Mouse (Mus musculus): ENCODE data around the gene Igf2r. TPM values are rescaled to one million over a fixed set of nuclear protein-coding genes. Genes with fewer than 3 reads are reported as not detected.
"Not testable (repeated sequence)": the region's sequence is repeated elsewhere in the genome, so short reads cannot be mapped to it uniquely, and the experiment has no call there.

Igf2r gene
- polyA plus RNA-seq, 1 experiment from 2014 or later: 18.7 TPM

GRCm38 (mm10) chr17:12677139-12677538, 92.3 kb downstream of the Igf2r start:
- no peaks in the 10 kb centered on the region for H3K4me1 ChIP-seq (replicated peaks; ENCODE audit: control insufficient read depth, insufficient read depth, low read length)
- H3K4me2 ChIP-seq (replicated peaks; ENCODE audit: low read depth, low read length): no peak overlapping the region
- no peak overlapping the region for H3K4me3 ChIP-seq (ENCODE audit: low read depth, low read length)
- no peaks in the 10 kb centered on the region for H3K36me3 ChIP-seq (ENCODE audit: control insufficient read depth, insufficient read depth, low read length)
- no peak for ATAC-seq (ENCODE audit: low FRiP score)
- no peaks in the 10 kb centered on the region for H3K9me3 ChIP-seq (ENCODE audit: control insufficient read depth, low read length)
- H3K27ac ChIP-seq (ENCODE audit: low read depth, low read length): no peak overlapping the region
- DNase-seq (ENCODE audit: low spot score): no peak
- H3K9ac ChIP-seq (ENCODE audit: low read depth, low read length): no peak overlapping the region
- no peaks in the 10 kb centered on the region for H3K27me3 ChIP-seq (ENCODE audit: control insufficient read depth, insufficient read depth, low read length)

- no peak for DNase-seq (ENCODE audit: low spot score)
- Histone ChIP-seq H3K27me3 (ENCODE audit: control insufficient read depth, insufficient read depth, low read length) (no peaks in the 10 kb centered on the region), H3K4me2 (replicated peaks; ENCODE audit: low read depth, low read length) (no peak within 1 kb of the TSS), H3K9me3 (ENCODE audit: control insufficient read depth, low read length) (no peaks in the 10 kb centered on the region), H3K27ac (ENCODE audit: low read depth, low read length) (no peak within 1 kb of the TSS), H3K9ac (ENCODE audit: low read depth, low read length) (no peak within 1 kb of the TSS), H3K36me3 (ENCODE audit: control insufficient read depth, insufficient read depth, low read length) (no peaks in the 10 kb centered on the region), H3K4me1 (replicated peaks; ENCODE audit: control insufficient read depth, insufficient read depth, low read length) (no peaks in the 10 kb centered on the region), H3K4me3 (ENCODE audit: low read depth, low read length) (no peak within 1 kb of the TSS)
- no peak for ATAC-seq (ENCODE audit: low FRiP score)
- 88% methylated on average over 7 of the region's 7 CpGs for WGBS
These were observed 93.8 kb downstream of the Igf2r start, which contains the start of gene Slc22a1 for GRCm38 (mm10) chr17:12675646-12676045. TSS of gene Slc22a1 (minus strand) at chr17:12675829.

- not testable (repeated sequence) for H3K27ac ChIP-seq (ENCODE audit: low read depth, low read length); H3K27me3 ChIP-seq (ENCODE audit: control insufficient read depth, insufficient read depth, low read length); H3K36me3 ChIP-seq (ENCODE audit: control insufficient read depth, insufficient read depth, low read length); H3K9ac ChIP-seq (ENCODE audit: low read depth, low read length); H3K4me3 ChIP-seq (ENCODE audit: low read depth, low read length); ATAC-seq (ENCODE audit: low FRiP score); H3K4me1 ChIP-seq (replicated peaks; ENCODE audit: control insufficient read depth, insufficient read depth, low read length); H3K9me3 ChIP-seq (ENCODE audit: control insufficient read depth, low read length); H3K4me2 ChIP-seq (replicated peaks; ENCODE audit: low read depth, low read length); DNase-seq (ENCODE audit: low spot score)
- WGBS: 84% methylated on average over 7 of the region's 7 CpGs
These were observed 94.5 kb downstream of the Igf2r start for GRCm38 (mm10) chr17:12674980-12675379.

GRCm38 (mm10) chr17:12673871-12674270, 95.6 kb downstream of the Igf2r start:
- no peaks in the 10 kb centered on the region for H3K4me1 ChIP-seq (replicated peaks; ENCODE audit: control insufficient read depth, insufficient read depth, low read length)
- DNase-seq (ENCODE audit: low spot score): no peak
- H3K36me3 ChIP-seq (ENCODE audit: control insufficient read depth, insufficient read depth, low read length): no peaks in the 10 kb centered on the region
- H3K27ac ChIP-seq (ENCODE audit: low read depth, low read length): no peak overlapping the region
- no peak for ATAC-seq (ENCODE audit: low FRiP score)
- WGBS: 70% methylated on average over 3 of the region's 3 CpGs
- H3K9ac ChIP-seq (ENCODE audit: low read depth, low read length): no peak overlapping the region
- no peak overlapping the region for H3K4me2 ChIP-seq (replicated peaks; ENCODE audit: low read depth, low read length)
- H3K4me3 ChIP-seq (ENCODE audit: low read depth, low read length): no peak overlapping the region
- no peaks in the 10 kb centered on the region for H3K27me3 ChIP-seq (ENCODE audit: control insufficient read depth, insufficient read depth, low read length)
- no peaks in the 10 kb centered on the region for H3K9me3 ChIP-seq (ENCODE audit: control insufficient read depth, low read length)

GRCm38 (mm10) chr17:12672285-12672790, 97.1 kb downstream of the Igf2r start:
- Histone ChIP-seq H3K27me3 (ENCODE audit: control insufficient read depth, insufficient read depth, low read length) (no peaks in the 10 kb centered on the region), H3K4me2 (replicated peaks; ENCODE audit: low read depth, low read length) (no peak overlapping the region), H3K4me1 (replicated peaks; ENCODE audit: control insufficient read depth, insufficient read depth, low read length) (no peaks in the 10 kb centered on the region), H3K27ac (ENCODE audit: low read depth, low read length) (no peak overlapping the region), H3K9ac (ENCODE audit: low read depth, low read length) (no peak overlapping the region), H3K4me3 (ENCODE audit: low read depth, low read length) (no peak overlapping the region), H3K36me3 (ENCODE audit: control insufficient read depth, insufficient read depth, low read length) (no peaks in the 10 kb centered on the region), H3K9me3 (ENCODE audit: control insufficient read depth, low read length) (no peaks in the 10 kb centered on the region)
- no peak for ATAC-seq (ENCODE audit: low FRiP score)
- WGBS: 70% methylated on average over 7 of the region's 7 CpGs
- no peak for DNase-seq (ENCODE audit: low spot score)

- Histone ChIP-seq H3K36me3 (ENCODE audit: control insufficient read depth, insufficient read depth, low read length) (no peaks in the 10 kb centered on the region), H3K9ac (ENCODE audit: low read depth, low read length) (no peak overlapping the region), H3K9me3 (ENCODE audit: control insufficient read depth, low read length) (no peaks in the 10 kb centered on the region), H3K4me3 (ENCODE audit: low read depth, low read length) (no peak overlapping the region), H3K27ac (ENCODE audit: low read depth, low read length) (no peak overlapping the region), H3K4me2 (replicated peaks; ENCODE audit: low read depth, low read length) (no peak overlapping the region), H3K4me1 (replicated peaks; ENCODE audit: control insufficient read depth, insufficient read depth, low read length) (no peaks in the 10 kb centered on the region), H3K27me3 (ENCODE audit: control insufficient read depth, insufficient read depth, low read length) (no peaks in the 10 kb centered on the region)
- ATAC-seq (ENCODE audit: low FRiP score) (no peak), DNase-seq (ENCODE audit: low spot score) (no peak)
- WGBS: 90% methylated on average over 5 of the region's 5 CpGs
These were observed 98.3 kb downstream of the Igf2r start for GRCm38 (mm10) chr17:12671029-12671605.

- no peak overlapping the region for H3K27ac ChIP-seq (ENCODE audit: low read depth, low read length)
- H3K36me3 ChIP-seq (ENCODE audit: control insufficient read depth, insufficient read depth, low read length): no peaks in the 10 kb centered on the region
- no peak for ATAC-seq (ENCODE audit: low FRiP score)
- H3K4me1 ChIP-seq (replicated peaks; ENCODE audit: control insufficient read depth, insufficient read depth, low read length): no peaks in the 10 kb centered on the region
- H3K4me2 ChIP-seq (replicated peaks; ENCODE audit: low read depth, low read length): no peak overlapping the region
- no peak for DNase-seq (ENCODE audit: low spot score)
- H3K9me3 ChIP-seq (ENCODE audit: control insufficient read depth, low read length): no peaks in the 10 kb centered on the region
- no peak overlapping the region for H3K4me3 ChIP-seq (ENCODE audit: low read depth, low read length)
- H3K27me3 ChIP-seq (ENCODE audit: control insufficient read depth, insufficient read depth, low read length): no peaks in the 10 kb centered on the region
- no peak overlapping the region for H3K9ac ChIP-seq (ENCODE audit: low read depth, low read length)
These were observed 100.1 kb downstream of the Igf2r start for GRCm38 (mm10) chr17:12669363-12669679.

GRCm38 (mm10) chr17:12668478-12669362, 100.7 kb downstream of the Igf2r start:
- Histone ChIP-seq H3K9me3 (ENCODE audit: control insufficient read depth, low read length) (no peaks in the 10 kb centered on the region), H3K36me3 (ENCODE audit: control insufficient read depth, insufficient read depth, low read length) (no peaks in the 10 kb centered on the region), H3K9ac (ENCODE audit: low read depth, low read length) (no peak overlapping the region), H3K27ac (ENCODE audit: low read depth, low read length) (no peak overlapping the region), H3K4me2 (replicated peaks; ENCODE audit: low read depth, low read length) (no peak overlapping the region), H3K27me3 (ENCODE audit: control insufficient read depth, insufficient read depth, low read length) (no peaks in the 10 kb centered on the region), H3K4me1 (replicated peaks; ENCODE audit: control insufficient read depth, insufficient read depth, low read length) (no peaks in the 10 kb centered on the region), H3K4me3 (ENCODE audit: low read depth, low read length) (no peak overlapping the region)
- no peak for ATAC-seq (ENCODE audit: low FRiP score)
- 47% methylated on average over 7 of the region's 7 CpGs for WGBS
- no peak for DNase-seq (ENCODE audit: low spot score)

- WGBS: 76% methylated on average over 8 of the region's 8 CpGs
- no peak overlapping the region for H3K4me3 ChIP-seq (ENCODE audit: low read depth, low read length)
- no peak overlapping the region for H3K9ac ChIP-seq (ENCODE audit: low read depth, low read length)
- no peaks in the 10 kb centered on the region for H3K9me3 ChIP-seq (ENCODE audit: control insufficient read depth, low read length)
- DNase-seq (ENCODE audit: low spot score) (no peak), ATAC-seq (ENCODE audit: low FRiP score) (no peak)
- no peak overlapping the region for H3K27ac ChIP-seq (ENCODE audit: low read depth, low read length)
- H3K4me1 ChIP-seq (replicated peaks; ENCODE audit: control insufficient read depth, insufficient read depth, low read length): no peaks in the 10 kb centered on the region
- H3K27me3 ChIP-seq (ENCODE audit: control insufficient read depth, insufficient read depth, low read length): no peaks in the 10 kb centered on the region
- H3K4me2 ChIP-seq (replicated peaks; ENCODE audit: low read depth, low read length): no peak overlapping the region
- no peaks in the 10 kb centered on the region for H3K36me3 ChIP-seq (ENCODE audit: control insufficient read depth, insufficient read depth, low read length)
These were observed 105.3 kb downstream of the Igf2r start for GRCm38 (mm10) chr17:12664156-12664555.

All from hindbrain, embryonic 11.5 days (tissue).